Mouse (Mus musculus): Measurements from ENCODE around the gene Msh4. TPM values are rescaled to one million over a fixed set of nuclear protein-coding genes. Genes with fewer than 3 reads are reported as not detected.
"Not testable (repeated sequence)": the region's sequence is repeated elsewhere in the genome, so short reads cannot be mapped to it uniquely, and the experiment has no call there.

Gene Msh4
- polyA plus RNA-seq, 1 experiment from 2014 or later = 0.08 TPM

- 34% methylated on average over 4 of the region's 4 CpGs for WGBS
- H3K9ac ChIP-seq = no peak overlapping the region
- ATAC-seq (ENCODE audit: insufficient number of reproducible peaks, low FRiP score, low TSS enrichment, low read depth) = no peak
- H3K4me2 ChIP-seq = no peak overlapping the region
- no peak overlapping the region for H3K4me3 ChIP-seq
- H3K27ac ChIP-seq = no peak overlapping the region
- H3K4me1 ChIP-seq = no peaks in the 10 kb centered on the region
- H3K36me3 ChIP-seq = no peaks in the 10 kb centered on the region
- H3K27me3 ChIP-seq = no peaks in the 10 kb centered on the region
- no peaks in the 10 kb centered on the region for H3K9me3 ChIP-seq
These were observed 68.3 kb downstream of the Msh4 start for GRCm38 (mm10) chr3:153837593-153837992.

- H3K4me3 ChIP-seq = no peak overlapping the region
- no peaks in the 10 kb centered on the region for H3K27me3 ChIP-seq
- no peaks in the 10 kb centered on the region for H3K4me1 ChIP-seq
- no peak overlapping the region for H3K9ac ChIP-seq
- H3K4me2 ChIP-seq = no peak overlapping the region
- no peak for ATAC-seq (ENCODE audit: insufficient number of reproducible peaks, low FRiP score, low TSS enrichment, low read depth)
- H3K36me3 ChIP-seq = no peaks in the 10 kb centered on the region
- no peaks in the 10 kb centered on the region for H3K9me3 ChIP-seq
- H3K27ac ChIP-seq = no peak overlapping the region
- 82% methylated on average over 3 of the region's 3 CpGs for WGBS
These were observed 69.6 kb downstream of the Msh4 start for GRCm38 (mm10) chr3:153836316-153836715.

GRCm38 (mm10) chr3:153835455-153836086 lies 70.4 kb downstream of the Msh4 start:
- 65% methylated on average over 7 of the region's 7 CpGs for WGBS
- no peak overlapping the region for H3K4me3 ChIP-seq
- ATAC-seq (ENCODE audit: insufficient number of reproducible peaks, low FRiP score, low TSS enrichment, low read depth) = 0 out of 2 replicates have a peak, but pooled peaks have one; percentile 5
- no peaks in the 10 kb centered on the region for H3K27me3 ChIP-seq
- no peak overlapping the region for H3K9ac ChIP-seq
- no peak overlapping the region for H3K4me2 ChIP-seq
- no peaks in the 10 kb centered on the region for H3K36me3 ChIP-seq
- no peaks in the 10 kb centered on the region for H3K4me1 ChIP-seq
- no peaks in the 10 kb centered on the region for H3K9me3 ChIP-seq
- H3K27ac ChIP-seq = no peak overlapping the region

- Histone ChIP-seq H3K4me3 (no peak overlapping the region), H3K4me1 (no peaks in the 10 kb centered on the region), H3K36me3 (no peaks in the 10 kb centered on the region), H3K9me3 (no peaks in the 10 kb centered on the region), H3K27me3 (no peaks in the 10 kb centered on the region), H3K9ac (no peak overlapping the region), H3K4me2 (no peak overlapping the region), H3K27ac (no peak overlapping the region)
- 85% methylated on average over 4 of the region's 4 CpGs for WGBS
- ATAC-seq (ENCODE audit: insufficient number of reproducible peaks, low FRiP score, low TSS enrichment, low read depth) = no peak
These were observed 71.9 kb downstream of the Msh4 start for GRCm38 (mm10) chr3:153834071-153834470.

GRCm38 (mm10) chr3:153832654-153832945 lies 73.3 kb downstream of the Msh4 start:
- Histone ChIP-seq H3K4me2 (no peak overlapping the region), H3K36me3 (no peaks in the 10 kb centered on the region), H3K9me3 (no peaks in the 10 kb centered on the region), H3K27ac (no peak overlapping the region), H3K9ac (no peak overlapping the region), H3K4me3 (no peak overlapping the region), H3K4me1 (no peaks in the 10 kb centered on the region), H3K27me3 (no peaks in the 10 kb centered on the region)
- whole genome bisulfite sequencing = 58% methylated on average over 6 of the region's 6 CpGs
- ATAC-seq (ENCODE audit: insufficient number of reproducible peaks, low FRiP score, low TSS enrichment, low read depth) = no peak

GRCm38 (mm10) chr3:153831873-153832653 lies 73.9 kb downstream of the Msh4 start:
- no peak overlapping the region for H3K27ac ChIP-seq
- no peak overlapping the region for H3K4me3 ChIP-seq
- H3K27me3 ChIP-seq = no peaks in the 10 kb centered on the region
- ATAC-seq (ENCODE audit: insufficient number of reproducible peaks, low FRiP score, low TSS enrichment, low read depth) = no peak
- H3K9ac ChIP-seq = no peak overlapping the region
- no peaks in the 10 kb centered on the region for H3K36me3 ChIP-seq
- no peak overlapping the region for H3K4me2 ChIP-seq
- no peaks in the 10 kb centered on the region for H3K9me3 ChIP-seq
- no peaks in the 10 kb centered on the region for H3K4me1 ChIP-seq
- WGBS = 85% methylated on average over 4 of the region's 4 CpGs

- WGBS = 72% methylated on average over 11 of the region's 11 CpGs
- Histone ChIP-seq H3K4me2 (no peak overlapping the region), H3K4me3 (no peak overlapping the region), H3K27ac (no peak overlapping the region), H3K4me1 (no peaks in the 10 kb centered on the region), H3K27me3 (no peaks in the 10 kb centered on the region), H3K9ac (no peak overlapping the region), H3K36me3 (no peaks in the 10 kb centered on the region), H3K9me3 (no peaks in the 10 kb centered on the region)
- ATAC-seq (ENCODE audit: insufficient number of reproducible peaks, low FRiP score, low TSS enrichment, low read depth) = no peak
These were observed 74.7 kb downstream of the Msh4 start for GRCm38 (mm10) chr3:153831014-153831872.

- WGBS = 93% methylated on average over 3 of the region's 3 CpGs
- not testable (repeated sequence) for H3K4me2 ChIP-seq; H3K4me3 ChIP-seq; H3K4me1 ChIP-seq; H3K27ac ChIP-seq; ATAC-seq (ENCODE audit: insufficient number of reproducible peaks, low FRiP score, low TSS enrichment, low read depth); H3K36me3 ChIP-seq; H3K9ac ChIP-seq; H3K27me3 ChIP-seq; H3K9me3 ChIP-seq
These were observed 76.2 kb downstream of the Msh4 start for GRCm38 (mm10) chr3:153829788-153830187.

- Histone ChIP-seq H3K36me3 (no peaks in the 10 kb centered on the region), H3K9me3 (no peaks in the 10 kb centered on the region), H3K4me1 (no peaks in the 10 kb centered on the region; the same call in 1 of the 2 replicates), H3K27me3 (no peaks in the 10 kb centered on the region), H3K9ac (no peak overlapping the region), H3K4me2 (no peak overlapping the region), H3K27ac (no peak overlapping the region), H3K4me3 (no peak overlapping the region)
- no peak for ATAC-seq (ENCODE audit: insufficient number of reproducible peaks, low FRiP score, low TSS enrichment, low read depth)
- 37% methylated on average over 6 of the region's 6 CpGs for WGBS
These were observed 79.3 kb downstream of the Msh4 start for GRCm38 (mm10) chr3:153826616-153827015.

- Histone ChIP-seq H3K36me3 (no peaks in the 10 kb centered on the region), H3K4me2 (no peak overlapping the region), H3K27ac (no peak overlapping the region), H3K4me1 (no peaks in the 10 kb centered on the region; the same call in 1 of the 2 replicates), H3K27me3 (no peaks in the 10 kb centered on the region), H3K9me3 (no peaks in the 10 kb centered on the region), H3K4me3 (no peak overlapping the region), H3K9ac (no peak overlapping the region)
- WGBS = 86% methylated on average over 10 of the region's 10 CpGs
- no peak for ATAC-seq (ENCODE audit: insufficient number of reproducible peaks, low FRiP score, low TSS enrichment, low read depth)
These were observed 80.7 kb downstream of the Msh4 start for GRCm38 (mm10) chr3:153825197-153825596.

GRCm38 (mm10) chr3:153823671-153824515 lies 82.0 kb downstream of the Msh4 start:
- no peak overlapping the region for H3K9ac ChIP-seq
- no peak for ATAC-seq (ENCODE audit: insufficient number of reproducible peaks, low FRiP score, low TSS enrichment, low read depth)
- no peaks in the 10 kb centered on the region for H3K36me3 ChIP-seq
- H3K27me3 ChIP-seq = no peaks in the 10 kb centered on the region
- no peaks in the 10 kb centered on the region; the same call in 1 of the 2 replicates for H3K4me1 ChIP-seq
- no peak overlapping the region for H3K27ac ChIP-seq
- H3K9me3 ChIP-seq = no peaks in the 10 kb centered on the region
- H3K4me2 ChIP-seq = no peak overlapping the region
- no peak overlapping the region for H3K4me3 ChIP-seq
- WGBS = 74% methylated on average over 11 of the region's 11 CpGs
